Mouse (Mus musculus) spleen, embryonic (tissue): Measurements from ENCODE around the gene Rffl.

Experiments
- CTCF ChIA-PET: fragments of 350-600 bp; sonication (Branson Sonifier 250); formaldehyde crosslinking; loops from one replicate; lab custom pipeline; 2022; lab: Charles Lee

Rffl gene

DNA sequence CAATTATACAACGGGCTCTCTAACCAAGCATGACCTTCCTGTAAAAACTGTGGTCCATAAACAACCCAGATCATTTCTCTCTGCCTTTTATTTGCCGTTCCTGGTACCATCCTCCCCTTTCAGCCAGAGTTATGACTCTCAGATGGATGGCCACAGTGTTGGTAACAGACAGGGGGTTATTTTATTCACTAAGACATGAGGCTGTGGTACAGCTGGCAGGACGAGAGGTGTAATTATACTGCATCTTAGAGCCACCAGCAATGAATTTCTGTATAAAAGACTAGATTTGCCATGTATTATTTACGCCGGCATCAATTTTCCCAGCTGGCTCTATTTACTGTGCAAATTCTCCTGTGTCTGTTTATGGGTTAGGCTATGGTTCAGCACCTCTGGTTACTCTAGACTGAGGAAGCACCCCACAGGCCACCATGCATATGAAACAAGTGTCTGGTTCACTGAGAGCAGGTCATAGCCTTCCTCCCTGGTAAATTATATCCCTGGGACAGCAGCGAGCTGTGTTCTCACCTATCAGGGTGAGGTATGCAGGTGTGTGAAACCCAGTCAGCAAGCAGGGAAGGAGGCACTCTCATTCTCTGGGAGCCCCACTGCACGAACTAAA lies 6.8 kb upstream of the Rffl start:
- CTCF ChIA-PET = interaction anchor here (0.6 kb wide), 1 partner anchor 83 kb away, joined by 3 read pairs; no protein-coding TSS in a partner anchor

GRCm38 (mm10) chr11:82875631-82876030 lies 4.6 kb upstream of the Rffl start:
- CTCF ChIA-PET = interaction anchor here (0.6 to 0.7 kb wide), 2 partner anchors 16 to 22 kb away, joined by 3 to 4 read pairs; no protein-coding TSS in a partner anchor

DNA sequence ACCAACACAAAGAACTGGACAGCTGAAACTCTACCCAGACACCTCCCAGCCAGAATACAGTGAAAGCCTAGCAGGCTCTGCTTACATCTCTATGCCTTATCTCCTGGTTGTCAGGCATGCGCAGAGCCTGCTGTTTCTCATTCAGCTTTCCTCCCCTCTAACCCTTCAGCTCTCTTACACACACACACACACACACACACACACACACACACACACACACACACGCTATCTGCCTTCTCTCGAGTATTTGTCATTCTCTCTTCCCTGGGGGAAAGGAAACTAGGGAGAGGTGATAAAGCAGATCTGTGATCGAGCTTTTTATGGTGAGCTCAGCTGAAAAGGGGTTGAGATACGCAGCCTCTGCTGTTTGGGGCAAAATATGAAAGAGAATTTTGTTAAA lies 3.9 kb upstream of the Rffl start:
- CTCF ChIA-PET = interaction anchor here (0.6 kb wide), 1 partner anchor 22 kb away, joined by 4 read pairs; no protein-coding TSS in a partner anchor

DNA sequence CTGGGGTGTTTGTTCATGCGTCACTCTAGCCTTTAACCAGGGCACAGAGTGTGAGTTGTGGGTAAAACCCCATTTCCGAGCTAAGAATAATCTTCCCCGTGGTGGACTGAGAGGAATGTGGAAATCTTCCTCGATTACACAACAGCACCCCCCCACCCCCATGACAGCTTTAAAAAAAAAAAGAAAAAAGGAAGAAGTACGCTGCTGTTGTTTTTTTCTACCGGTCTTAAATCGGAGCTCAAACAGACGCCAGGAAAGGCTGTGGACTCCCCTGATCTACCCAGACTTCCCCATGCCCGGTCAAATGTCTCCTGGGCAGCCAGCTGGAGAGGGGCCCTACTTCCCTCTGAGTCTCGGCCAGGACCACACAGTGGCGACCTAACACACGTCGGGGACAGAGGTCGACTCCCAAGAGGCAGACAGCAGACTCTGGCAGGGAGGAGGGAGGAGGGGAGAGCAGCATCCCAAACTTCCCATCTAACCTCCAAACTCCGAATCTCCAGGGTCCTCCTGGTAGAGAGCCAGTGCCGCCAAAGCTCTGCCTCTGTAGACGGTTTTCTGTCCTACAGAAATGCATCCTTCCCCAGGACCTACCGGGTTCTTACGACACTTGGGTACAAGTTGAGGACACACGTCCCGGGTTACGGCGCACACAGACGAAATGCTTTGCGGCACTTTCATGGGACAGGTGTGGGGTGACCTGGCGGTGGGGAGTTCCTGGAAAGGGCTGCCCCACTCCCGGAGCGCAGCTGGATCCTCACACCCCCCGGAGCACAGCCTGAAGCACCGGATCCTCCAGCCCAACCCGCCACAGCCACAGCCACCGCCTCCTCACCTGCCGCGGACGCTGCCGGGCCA lies 608 bp downstream of the Rffl start:
- CTCF ChIA-PET = interaction anchor here (0.6 kb wide), 1 partner anchor 326 kb away, joined by 3 read pairs; no protein-coding TSS in a partner anchor

- CTCF ChIA-PET = interaction anchor here (0.6 kb wide), 1 partner anchor 327 kb away, joined by 3 read pairs; no protein-coding TSS in a partner anchor
These were observed 1.4 kb downstream of the Rffl start for GRCm38 (mm10) chr11:82869506-82870172.

DNA sequence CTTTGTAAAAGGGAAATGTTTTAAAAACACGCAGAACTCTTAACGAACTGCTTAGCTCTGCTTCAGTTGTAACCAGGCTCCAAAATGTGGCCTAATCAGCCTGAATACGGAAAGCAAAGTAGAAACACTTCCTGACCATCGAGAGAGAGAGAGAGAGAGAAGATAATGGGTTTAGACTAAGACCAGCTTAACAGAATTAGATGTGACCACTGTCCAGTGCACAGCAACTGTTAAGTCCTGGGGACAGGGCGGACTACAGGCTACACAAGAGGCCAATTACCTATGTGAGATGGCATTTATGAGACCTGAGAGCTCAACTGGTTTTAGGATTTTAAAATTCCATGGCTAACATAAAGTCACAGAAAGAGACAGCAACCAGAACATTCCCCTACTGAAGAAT lies 3.1 kb downstream of the Rffl start:
- CTCF ChIA-PET = no interaction called here

GRCm38 (mm10) chr11:82866850-82867564 lies 4.0 kb downstream of the Rffl start:
- CTCF ChIA-PET = interaction anchor here (0.5 to 1.2 kb wide), 2 partner anchors 9 to 13 kb away, joined by 8 to 10 read pairs; no protein-coding TSS in a partner anchor

DNA sequence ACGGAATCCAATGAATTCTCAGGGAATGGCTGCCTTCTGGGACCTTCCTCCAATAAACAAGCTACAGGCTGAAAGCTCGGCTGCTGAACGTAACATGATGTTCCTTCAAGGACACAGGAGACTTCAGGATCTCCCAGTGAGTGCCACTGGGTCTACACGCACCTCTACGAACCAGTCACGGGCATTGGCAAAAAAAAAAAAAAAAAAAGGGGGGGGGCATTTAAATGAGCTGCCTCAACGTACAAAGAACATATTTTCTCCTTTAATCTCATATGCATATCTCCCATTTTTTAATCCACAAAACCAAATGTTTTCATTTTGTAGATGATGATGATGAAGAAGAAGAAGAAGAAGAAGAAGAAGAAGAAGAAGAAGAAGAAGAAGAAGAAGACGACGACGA lies 5.1 kb downstream of the Rffl start:
- CTCF ChIA-PET = interaction anchor here (1.2 kb wide), 1 partner anchor 8 kb away, joined by 10 read pairs; no protein-coding TSS in a partner anchor

- CTCF ChIA-PET = no interaction called here
These were observed 7.5 kb downstream of the Rffl start for GRCm38 (mm10) chr11:82863488-82863931.

GRCm38 (mm10) chr11:82863059-82863458 lies 8.0 kb downstream of the Rffl start:
- CTCF ChIA-PET = no interaction called here

DNA sequence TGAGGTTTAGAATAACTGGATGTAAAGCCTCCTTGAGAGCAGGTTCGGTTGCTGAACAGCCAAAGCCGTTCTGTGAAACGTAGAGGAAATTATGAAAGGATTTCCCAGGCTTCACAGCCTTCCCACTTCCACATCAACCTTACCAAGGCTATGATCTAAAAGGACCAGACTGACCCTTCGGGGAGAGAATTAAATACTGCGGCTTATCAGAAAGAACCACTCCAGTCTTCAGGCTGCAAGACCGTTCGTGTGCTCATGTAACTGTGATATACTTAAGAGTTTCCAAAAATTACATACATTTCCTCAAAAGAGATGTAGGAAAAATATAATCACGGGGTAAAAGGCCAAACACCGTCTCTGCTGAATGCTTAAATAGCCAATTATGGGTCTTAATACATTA lies 8.4 kb downstream of the Rffl start:
- CTCF ChIA-PET = no interaction called here

GRCm38 (mm10) chr11:82861558-82861957 lies 9.5 kb downstream of the Rffl start:
- CTCF ChIA-PET = interaction anchor here (0.6 to 1.3 kb wide), 2 partner anchors 29 to 69 kb away, joined by 3 read pairs; partner anchors contain the start of gene Rad51d

DNA sequence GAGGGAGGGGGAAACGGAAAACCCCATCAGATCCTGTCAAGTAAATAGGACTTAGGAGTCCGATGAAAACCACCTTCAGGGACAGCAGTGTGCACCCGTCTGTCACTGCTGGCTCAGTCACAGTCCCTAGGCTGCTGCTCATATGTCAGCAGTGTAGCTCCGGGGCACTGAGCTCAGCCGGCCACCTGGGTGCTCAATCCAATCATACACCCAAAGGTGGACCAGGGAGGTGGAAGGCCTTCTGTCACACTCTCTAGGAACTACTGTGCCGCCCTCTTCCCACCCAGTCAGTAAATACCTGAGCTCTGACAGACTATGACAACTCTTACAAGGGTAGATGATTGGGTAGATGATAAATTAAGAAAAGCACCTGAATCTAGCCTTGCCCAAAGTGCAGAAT lies 10.3 kb downstream of the Rffl start:
- CTCF ChIA-PET = interaction anchor here (1.3 kb wide), 1 partner anchor 68 kb away, joined by 3 read pairs; no protein-coding TSS in a partner anchor

- CTCF ChIA-PET = interaction anchor here (0.7 kb wide), 1 partner anchor 9 kb away, joined by 10 read pairs; no protein-coding TSS in a partner anchor
These were observed 13.6 kb downstream of the Rffl start for GRCm38 (mm10) chr11:82857307-82857848.

- CTCF ChIA-PET = no interaction called here
These were observed 15.0 kb downstream of the Rffl start for GRCm38 (mm10) chr11:82856032-82856431.

DNA sequence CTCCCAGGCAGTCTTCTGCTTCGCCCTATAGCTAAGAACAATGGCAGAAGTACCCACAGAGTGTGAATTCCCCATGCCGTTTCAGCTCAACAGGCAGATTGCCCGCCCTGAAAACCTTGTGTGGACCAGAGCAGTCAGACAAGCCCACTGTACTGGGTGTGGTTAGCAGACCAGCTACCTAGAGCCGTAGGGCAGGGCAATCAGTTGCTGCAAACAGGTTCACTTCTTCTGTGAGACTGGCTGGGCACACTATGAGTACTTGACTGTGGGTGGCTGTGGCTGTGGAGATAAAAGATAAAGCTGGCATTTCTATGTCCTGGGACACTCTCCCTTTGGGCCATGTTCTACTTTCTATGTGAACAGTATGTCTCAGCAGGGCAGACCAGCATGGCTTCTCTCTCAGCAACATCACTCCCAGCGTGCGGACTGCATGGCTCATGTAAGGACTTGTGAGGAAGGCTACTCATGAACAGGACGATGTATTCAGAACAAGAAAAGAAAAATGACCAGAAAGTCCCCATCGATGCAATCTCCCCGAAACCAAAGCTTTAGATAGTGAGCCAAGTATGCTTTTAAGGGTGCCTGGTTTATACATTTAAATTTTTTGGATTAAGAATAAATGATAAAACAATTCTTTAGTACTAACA lies 15.6 kb downstream of the Rffl start:
- CTCF ChIA-PET = no interaction called here

- CTCF ChIA-PET = no interaction called here
These were observed 16.9 kb downstream of the Rffl start for GRCm38 (mm10) chr11:82854111-82854510.

DNA sequence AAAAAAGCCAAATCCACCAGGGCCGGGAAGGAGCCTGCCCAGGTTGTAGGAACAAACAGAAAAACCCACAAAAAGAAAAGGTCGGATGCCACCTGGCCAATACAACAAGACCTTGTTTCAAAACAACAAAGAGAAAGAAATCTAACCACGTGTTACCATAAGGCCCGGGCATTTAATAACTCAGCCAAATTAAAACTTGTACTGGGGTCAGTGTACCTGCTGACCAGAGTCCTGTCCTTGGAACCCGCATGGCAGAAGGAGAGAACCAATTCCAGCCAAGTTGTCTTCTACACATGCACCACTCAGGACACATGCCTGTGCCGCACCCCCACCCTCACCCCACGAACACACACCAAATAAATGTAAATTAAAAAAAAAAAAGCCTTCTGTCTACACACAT lies 18.1 kb downstream of the Rffl start:
- CTCF ChIA-PET = no interaction called here

- CTCF ChIA-PET = no interaction called here
These were observed 18.5 kb downstream of the Rffl start for GRCm38 (mm10) chr11:82852540-82852939.

DNA sequence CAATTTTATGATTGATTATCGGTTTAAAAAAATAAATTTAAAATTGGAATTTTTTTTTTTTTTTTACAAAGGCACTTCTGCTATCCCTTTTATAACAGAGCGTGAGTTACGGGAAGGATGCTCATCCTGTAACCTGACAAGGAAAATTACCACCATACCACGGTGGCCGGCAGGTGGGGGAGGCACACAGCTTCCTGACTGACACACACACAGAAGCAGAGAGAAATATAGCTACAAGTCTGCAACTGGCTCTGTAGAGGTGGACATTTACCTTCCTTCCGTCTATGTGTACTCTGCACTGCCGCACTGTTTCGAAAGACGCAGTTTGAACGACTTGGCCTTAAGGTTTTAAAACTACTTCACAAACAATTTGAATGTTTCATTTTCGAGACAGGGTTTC lies 18.9 kb downstream of the Rffl start:
- CTCF ChIA-PET = no interaction called here
